Mouse (Mus musculus) bone marrow macrophage, adult 2 months (primary cell): ENCODE measurements around the gene Larp1. TPM values are rescaled to one million over a fixed set of nuclear protein-coding genes. Genes with fewer than 3 reads are reported as not detected.

Experiments used
- H3K27ac ChIP-seq: 2 replicates; pipeline ENCODE4 v1.5.1; 2012; ENCODE audit warnings: low read depth, low read length; ENCODE audit not compliant: insufficient read depth
- H3K4me1 ChIP-seq: 2 replicates; pipeline ENCODE4 v1.6.1; 2012; ENCODE audit warnings: low read length; ENCODE audit not compliant: control insufficient read depth, insufficient read depth
- H3K4me3 ChIP-seq: 2 replicates; pipeline ENCODE4 v1.5.1; 2012; ENCODE audit warnings: mild to moderate bottlenecking, low read length, moderate library complexity; ENCODE audit not compliant: insufficient read depth
- CTCF ChIP-seq: IDR thresholded peaks from 2 replicates; pipeline ENCODE4 v1.5.1; 2012; ENCODE audit warnings: low read depth, mild to moderate bottlenecking, low read length, moderate library complexity
- POLR2A ChIP-seq: IDR thresholded peaks from 2 replicates; pipeline ENCODE4 v1.6.1; 2012; ENCODE audit warnings: mild to moderate bottlenecking, low read depth, low read length, borderline replicate concordance
- polyA plus RNA-seq: library from polyadenylated mRNA; stranded (reverse); fragments of >200 nt; gene quantifications from 2 replicates; pipeline ENCODE4 v1.2.4, GENCODE M21; 2012; ENCODE audit not compliant: missing spikeins, insufficient read depth, insufficient read length

The Larp1 gene
- polyA plus RNA-seq, 1 experiment = 32.4 TPM

GRCm38 (mm10) chr11:58012674-58013073, 3.8 kb downstream of the Larp1 start:
- peaks cover 49% of the 10 kb centered on the region for H3K4me1 ChIP-seq
- TF ChIP-seq CTCF (no peak), POLR2A (no peak)
- no peak overlapping the region for H3K4me3 ChIP-seq
- no peak overlapping the region for H3K27ac ChIP-seq

- Histone ChIP-seq H3K4me3 (no peak overlapping the region), H3K4me1 (peaks cover 49% of the 10 kb centered on the region), H3K27ac (no peak overlapping the region)
Observed at GRCm38 (mm10) chr11:58013100-58013499, 4.2 kb downstream of the Larp1 start.

GRCm38 (mm10) chr11:58014604-58015003, 5.7 kb downstream of the Larp1 start:
- H3K27ac ChIP-seq = no peak overlapping the region
- TF ChIP-seq CTCF (no peak), POLR2A (no peak)
- peaks cover 59% of the 10 kb centered on the region for H3K4me1 ChIP-seq
- no peak overlapping the region for H3K4me3 ChIP-seq

More at GRCm38 (mm10) chr11:58013100-58013499, 4.2 kb downstream of the Larp1 start:
- no peak for TF ChIP-seq POLR2A
- TF ChIP-seq CTCF = no peak

GRCm38 (mm10) chr11:58015339-58015738, 6.5 kb downstream of the Larp1 start:
- Histone ChIP-seq H3K27ac (no peak overlapping the region), H3K4me3 (no peak overlapping the region), H3K4me1 (peaks cover 65% of the 10 kb centered on the region)
- TF ChIP-seq CTCF = no peak

- H3K4me1 ChIP-seq = peaks cover 75% of the 10 kb centered on the region
- no peak overlapping the region for H3K27ac ChIP-seq
- no peak for TF ChIP-seq CTCF
- TF ChIP-seq POLR2A = no peak
- H3K4me3 ChIP-seq = no peak overlapping the region
Observed at GRCm38 (mm10) chr11:58016371-58016770, 7.5 kb downstream of the Larp1 start.

- no peak overlapping the region for H3K4me3 ChIP-seq
- no peak for TF ChIP-seq POLR2A
- no peak for TF ChIP-seq CTCF
- H3K27ac ChIP-seq = no peak overlapping the region
- H3K4me1 ChIP-seq = peaks cover 77% of the 10 kb centered on the region
Observed at GRCm38 (mm10) chr11:58017422-58017821, 8.6 kb downstream of the Larp1 start.

GRCm38 (mm10) chr11:58018287-58018686, 9.4 kb downstream of the Larp1 start:
- no peak overlapping the region for H3K27ac ChIP-seq
- TF ChIP-seq CTCF (no peak), POLR2A (no peak)
- peaks cover 71% of the 10 kb centered on the region for H3K4me1 ChIP-seq
- H3K4me3 ChIP-seq = no peak overlapping the region

- Histone ChIP-seq H3K4me1 (peaks cover 68% of the 10 kb centered on the region), H3K27ac (no peak overlapping the region), H3K4me3 (no peak overlapping the region)
- TF ChIP-seq CTCF = no peak
- no peak for TF ChIP-seq POLR2A
Observed at GRCm38 (mm10) chr11:58018701-58019100, 9.8 kb downstream of the Larp1 start.

- peaks cover 73% of the 10 kb centered on the region for H3K4me1 ChIP-seq
- peak overlapping the region; percentile 38; the same call in 1 of the 2 replicates for H3K27ac ChIP-seq
- no peak overlapping the region for H3K4me3 ChIP-seq
- TF ChIP-seq POLR2A (no peak), CTCF (no peak)
Observed at GRCm38 (mm10) chr11:58021095-58021494, 12.2 kb downstream of the Larp1 start.

- H3K4me1 ChIP-seq = peaks cover 72% of the 10 kb centered on the region
Observed at GRCm38 (mm10) chr11:58021618-58022017, 12.8 kb downstream of the Larp1 start.

GRCm38 (mm10) chr11:58024271-58024670, 15.4 kb downstream of the Larp1 start:
- 0 out of 2 replicates have a peak overlapping the region, but pooled peaks have one; percentile 11 for H3K27ac ChIP-seq
- H3K4me3 ChIP-seq = no peak overlapping the region
- H3K4me1 ChIP-seq = peaks cover 66% of the 10 kb centered on the region
- TF ChIP-seq POLR2A (no peak), CTCF (no peak)

More at GRCm38 (mm10) chr11:58021618-58022017, 12.8 kb downstream of the Larp1 start:
- no peak overlapping the region for H3K4me3 ChIP-seq
- TF ChIP-seq POLR2A (no peak), CTCF (no peak)
- peak overlapping the region; percentile 38; the same call in 1 of the 2 replicates for H3K27ac ChIP-seq
